Mouse (Mus musculus) ES-E14 (cell line): ENCODE results near the gene Hacd1.

Experiments used
- CHD2 ChIP-seq: IDR thresholded peaks from 2 replicates; pipeline ENCODE4 v1.6.1; 2014; ENCODE audit warnings: mild to moderate bottlenecking, low read depth, low read length, inconsistent platforms
- HCFC1 ChIP-seq: IDR thresholded peaks from 2 replicates; pipeline ENCODE4 v1.6.1; 2012; ENCODE audit warnings: low read length, inconsistent platforms, borderline replicate concordance; ENCODE audit not compliant: insufficient read depth
- MAFK ChIP-seq: IDR thresholded peaks from 2 replicates; pipeline ENCODE4 v1.6.1; 2014; ENCODE audit warnings: mild to moderate bottlenecking, low read depth, low read length, inconsistent platforms; ENCODE audit not compliant: insufficient read depth
- ZC3H11A ChIP-seq: IDR thresholded peaks from 2 replicates; pipeline ENCODE4 v1.6.1; 2012; ENCODE audit warnings: low read depth, mild to moderate bottlenecking, inconsistent platforms, low read length, borderline replicate concordance
- ZNF384 ChIP-seq: IDR thresholded peaks from 2 replicates; pipeline ENCODE4 v1.6.1; 2012; ENCODE audit warnings: low read depth, low read length, inconsistent platforms

DNA sequence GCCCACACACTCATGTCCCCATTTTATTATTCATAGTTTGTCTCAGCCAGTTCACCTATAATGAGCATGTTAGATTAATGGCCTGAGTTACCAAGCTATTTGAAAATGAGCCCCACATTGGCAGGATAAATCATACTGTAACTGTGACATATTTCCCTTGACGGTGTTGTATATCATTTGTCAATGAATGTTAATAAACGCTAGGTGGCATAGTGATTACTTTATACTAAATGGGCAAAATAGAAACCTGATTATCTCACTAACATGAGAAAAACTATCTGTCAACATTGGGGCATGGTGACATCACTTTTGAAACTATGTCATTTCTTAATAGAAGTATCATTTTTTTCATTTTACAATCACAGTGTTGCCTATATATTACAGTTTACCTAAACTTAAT, 198.5 kb downstream of the Hacd1 start:
- no peak for TF ChIP-seq CHD2
- no peak for TF ChIP-seq HCFC1
- no peak for TF ChIP-seq ZNF384
- no peak for TF ChIP-seq ZC3H11A
- TF ChIP-seq MAFK = no peak
